Mouse (Mus musculus) cerebellum, postnatal 14 days (tissue): ENCODE data around the gene Aipl1.
A peak's percentile ranks its signal among the peaks of the same experiment; 100 is the strongest.
"Not testable (repeated sequence)": the region's sequence is repeated elsewhere in the genome, so short reads cannot be mapped to it uniquely, and the experiment has no call there.

Source experiments
- DNase-seq, 2 experiments: peaks; one replicate each; pipeline ENCODE4 v3.0.0; 2021; ENCODE audit warnings: mixed read lengths in 2 of 2

The Aipl1 gene

GRCm38 (mm10) chr11:72014674-72015073 is 22.6 kb downstream of the Aipl1 start:
- DNase-seq, result no peak

- DNase-seq, result peak in 1 of 2 experiments; percentile 24
Observed at GRCm38 (mm10) chr11:72011955-72012354, 25.4 kb downstream of the Aipl1 start.

DNA sequence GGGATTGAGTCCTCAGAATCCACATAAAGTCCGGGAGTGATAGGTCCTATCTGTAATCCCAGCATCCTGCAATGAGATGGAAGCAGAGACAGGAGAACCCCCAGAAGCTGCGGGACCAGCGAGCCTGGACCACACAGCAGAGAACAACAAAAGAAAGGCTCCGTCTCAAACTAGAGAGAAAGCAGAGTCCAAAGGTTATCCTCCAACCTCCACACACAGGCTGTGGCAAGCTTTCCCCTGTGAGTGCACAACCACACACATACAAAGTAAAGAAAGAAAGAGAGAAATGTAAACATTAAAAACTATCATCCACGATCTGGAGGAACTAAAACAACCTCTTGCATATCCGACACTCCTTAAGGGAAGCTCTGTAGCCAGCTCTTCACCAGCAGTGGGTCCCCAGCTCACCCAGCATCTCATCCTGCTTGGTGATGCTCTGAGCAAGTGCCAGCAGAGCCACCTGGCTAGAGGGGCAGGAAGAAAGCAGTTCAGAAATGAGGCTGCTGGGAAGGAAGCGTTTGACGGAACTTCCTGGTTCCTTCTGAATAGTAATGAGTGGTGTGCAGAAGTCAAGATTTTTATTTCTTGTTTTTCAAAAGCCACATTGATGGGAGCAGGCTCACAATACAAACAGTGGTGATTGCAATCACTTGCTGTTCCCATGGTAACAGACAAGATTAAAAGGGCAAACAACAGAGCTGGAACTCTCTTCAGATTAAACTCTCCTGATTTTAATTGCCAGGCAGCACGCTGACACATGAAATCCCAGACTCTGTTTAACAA is 26.2 kb downstream of the Aipl1 start:
- DNase-seq, result peak; percentile 29 to 33

GRCm38 (mm10) chr11:72010367-72010766 is 26.9 kb downstream of the Aipl1 start:
- DNase-seq, result no peak

DNA sequence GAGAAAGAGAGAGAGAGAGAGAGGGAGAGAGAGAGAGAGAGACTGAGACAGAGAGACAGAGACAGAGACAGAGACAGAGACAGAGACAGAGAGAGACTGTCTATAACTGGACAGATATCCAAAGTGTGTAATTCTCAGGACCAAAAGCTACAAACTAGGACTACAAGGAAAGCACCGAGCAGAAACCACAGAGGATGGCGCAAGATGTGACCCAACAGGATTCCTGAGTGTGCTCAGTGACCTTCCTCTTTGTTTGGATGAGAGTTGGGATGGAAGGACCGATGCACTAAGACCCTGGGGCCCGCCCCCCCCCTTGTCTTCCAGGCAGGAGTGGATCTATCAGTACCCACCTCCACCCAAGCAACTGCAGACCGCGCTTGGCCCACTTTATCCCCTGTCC is 31.8 kb downstream of the Aipl1 start:
- no peak for DNase-seq

DNA sequence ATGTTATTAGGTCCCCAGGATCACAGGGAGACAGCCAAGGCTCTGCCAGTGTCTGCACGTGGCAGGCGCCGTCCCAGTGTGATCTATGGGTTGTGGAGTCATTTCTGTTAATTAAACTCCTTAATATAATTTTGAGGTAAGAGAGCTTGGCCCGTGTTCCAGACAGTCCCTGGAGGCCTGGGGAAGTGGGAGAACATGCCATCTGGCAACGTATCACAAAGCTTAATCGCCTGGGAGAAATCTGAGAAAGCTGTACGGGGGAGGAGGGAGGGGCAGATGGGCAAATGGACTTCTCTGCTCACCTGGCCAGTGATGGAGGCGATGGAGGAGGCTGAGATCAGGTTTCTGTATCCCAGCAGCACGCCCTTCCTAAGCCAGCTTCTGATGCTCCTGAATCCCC is 34.1 kb downstream of the Aipl1 start:
- peak; percentile 38 to 49 for DNase-seq

DNA sequence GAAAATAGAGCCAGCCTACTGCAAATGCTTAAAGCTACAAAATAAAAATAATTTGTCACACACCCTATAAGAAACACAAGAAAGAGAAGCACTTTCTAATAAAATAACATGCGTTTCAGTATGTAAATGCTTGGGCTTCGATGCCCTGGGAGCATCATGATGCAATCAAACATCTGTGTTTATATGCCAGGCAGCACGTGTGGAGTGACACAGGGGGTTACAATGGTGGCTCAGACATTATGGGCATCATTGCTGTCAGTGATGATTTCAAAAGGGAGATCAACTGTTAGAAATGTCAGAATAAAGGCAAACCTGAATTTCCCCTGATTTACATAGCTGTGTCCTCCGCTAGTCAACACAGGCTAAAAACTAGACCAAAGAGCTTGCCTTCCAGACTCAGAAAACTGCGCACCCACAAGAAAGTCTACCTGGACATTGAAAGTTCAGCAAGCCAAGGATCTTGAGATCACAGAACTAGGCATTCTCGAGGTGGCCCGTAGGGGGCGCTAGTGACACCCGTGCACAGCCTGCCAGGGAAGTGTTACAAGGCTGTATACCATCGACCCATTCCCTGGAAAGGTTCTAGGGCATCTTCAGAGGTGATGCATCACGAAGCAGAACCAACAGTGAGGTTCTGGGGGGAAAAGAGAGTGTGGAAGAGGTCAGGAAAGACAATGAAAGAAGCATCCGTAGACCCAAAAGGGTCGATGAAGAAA is 35.0 kb downstream of the Aipl1 start:
- peak; percentile 76 to 77 for DNase-seq

- DNase-seq, result no peak
Observed at GRCm38 (mm10) chr11:72000194-72000593, 37.1 kb downstream of the Aipl1 start.

DNA sequence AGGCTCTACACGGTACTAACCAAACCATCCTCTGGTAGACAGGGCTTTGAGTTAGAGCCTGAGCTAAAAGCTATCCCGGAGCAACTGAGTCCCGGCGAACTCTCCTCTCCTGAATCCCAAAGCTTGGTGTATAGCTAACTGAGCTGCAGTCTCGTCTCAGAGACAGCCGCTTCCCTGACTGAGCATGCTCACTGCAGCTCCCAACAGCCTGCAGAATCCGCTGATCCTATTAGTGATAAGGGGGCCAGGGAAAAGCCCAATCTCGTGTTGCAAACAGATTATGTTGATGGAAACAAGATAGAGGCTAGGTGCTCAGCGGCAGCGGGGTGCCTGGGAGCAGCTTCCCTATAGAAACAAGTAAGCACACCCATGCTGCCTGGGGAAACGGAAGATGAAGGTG is 40.5 kb downstream of the Aipl1 start:
- no peak for DNase-seq

DNA sequence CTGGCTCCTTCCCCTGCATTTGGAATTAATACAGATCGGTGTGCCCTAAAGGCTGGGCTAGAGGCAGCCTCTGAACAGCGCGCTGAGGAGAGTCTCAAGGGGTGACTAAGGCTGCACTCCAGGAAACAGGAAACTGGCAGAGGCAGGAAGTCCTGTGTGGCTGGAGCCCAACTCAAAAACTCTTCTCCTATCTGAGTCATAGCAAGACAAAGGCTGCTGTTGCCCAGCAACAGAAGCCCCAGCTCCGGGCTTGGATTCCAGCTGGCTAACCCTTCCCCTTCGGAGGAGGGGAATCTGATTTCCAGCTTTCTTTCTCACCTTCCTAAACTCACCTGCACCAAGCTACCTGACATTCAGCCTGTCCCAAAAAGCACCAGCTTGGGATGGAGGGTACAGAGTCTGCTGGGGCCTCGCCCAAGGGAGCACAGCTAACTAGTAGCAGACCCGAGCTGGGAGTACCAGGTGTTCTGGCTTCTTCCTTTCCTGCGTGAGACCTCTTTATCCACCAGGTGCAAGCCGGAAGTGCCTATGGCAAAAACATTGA is 41.3 kb downstream of the Aipl1 start:
- DNase-seq, result peak in 1 of 2 experiments; percentile 23

GRCm38 (mm10) chr11:71992438-71992837 is 44.9 kb downstream of the Aipl1 start:
- DNase-seq, result no peak

DNA sequence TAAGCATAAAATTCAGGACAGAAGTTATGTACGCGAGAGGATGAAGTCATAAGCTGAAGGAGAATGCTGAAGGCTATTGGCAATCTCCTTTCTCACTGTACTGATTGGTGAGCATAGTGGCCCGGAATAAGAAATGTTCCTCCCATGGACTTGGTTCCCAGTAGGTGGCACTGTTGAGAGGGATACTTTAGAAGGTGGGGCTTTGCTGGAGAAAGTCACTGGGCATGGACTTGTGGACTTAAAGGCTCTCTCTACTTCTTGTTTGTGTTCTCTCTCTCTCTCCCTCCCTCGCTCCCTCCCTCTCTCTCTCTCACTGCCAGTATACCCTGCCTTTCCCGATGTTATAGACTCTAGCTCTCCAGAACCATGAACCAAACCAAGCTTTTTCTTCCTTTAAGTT is 45.8 kb downstream of the Aipl1 start:
- DNase-seq, result peak; percentile 61 to 66

DNA sequence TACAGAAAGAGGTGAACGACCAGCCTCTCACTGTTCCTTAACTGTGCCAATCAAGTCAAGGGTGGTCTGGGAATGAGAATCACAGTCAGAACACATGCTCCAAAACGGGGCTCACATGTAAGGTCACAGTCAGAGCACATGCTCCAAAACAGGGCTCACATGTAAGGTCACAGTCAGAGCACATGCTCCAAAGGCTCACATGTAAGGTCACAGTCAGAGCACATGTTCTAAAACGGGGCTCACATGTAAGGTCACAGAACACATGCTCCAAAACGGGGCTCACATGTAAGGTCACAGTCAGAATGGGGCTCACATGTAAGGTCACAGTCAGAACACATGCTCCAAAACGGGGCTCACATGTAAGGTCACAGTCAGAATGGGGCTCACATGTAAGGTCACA is 47.9 kb downstream of the Aipl1 start:
- not testable (repeated sequence) for DNase-seq

- no peak for DNase-seq
Observed at GRCm38 (mm10) chr11:71987159-71988150, 49.9 kb downstream of the Aipl1 start.

- no peak for DNase-seq
Observed at GRCm38 (mm10) chr11:71985783-71986182, 51.5 kb downstream of the Aipl1 start.

GRCm38 (mm10) chr11:71985101-71985711 is 52.1 kb downstream of the Aipl1 start:
- peak; percentile 26 to 42 for DNase-seq

GRCm38 (mm10) chr11:71984093-71984492 is 53.2 kb downstream of the Aipl1 start:
- DNase-seq, result no peak
